Mouse (Mus musculus) activated CD4-positive, CD25-positive, alpha-beta regulatory T cell, adult 4 months (primary cell): ENCODE measurements around the gene Iqcg. TPM values are rescaled to one million over a fixed set of nuclear protein-coding genes. Genes with fewer than 3 reads are reported as not detected.
"Not testable (repeated sequence)": the region's sequence is repeated elsewhere in the genome, so short reads cannot be mapped to it uniquely, and the experiment has no call there.

Experiments used
- ATAC-seq: one replicate; pipeline ENCODE4 v1.8.0; 2017
- polyA plus RNA-seq, 2 experiments: library from polyadenylated mRNA; unstranded; fragments of 100-300 nt; shearing (Covaris generic); gene quantifications; one replicate each; pipeline ENCODE4 v1.2.1; 2017

Gene Iqcg
- 1 to 10 TPM in 1 of 2 experiments, under 1 TPM in 1; 0.88 to 1.2 TPM for polyA plus RNA-seq

DNA sequence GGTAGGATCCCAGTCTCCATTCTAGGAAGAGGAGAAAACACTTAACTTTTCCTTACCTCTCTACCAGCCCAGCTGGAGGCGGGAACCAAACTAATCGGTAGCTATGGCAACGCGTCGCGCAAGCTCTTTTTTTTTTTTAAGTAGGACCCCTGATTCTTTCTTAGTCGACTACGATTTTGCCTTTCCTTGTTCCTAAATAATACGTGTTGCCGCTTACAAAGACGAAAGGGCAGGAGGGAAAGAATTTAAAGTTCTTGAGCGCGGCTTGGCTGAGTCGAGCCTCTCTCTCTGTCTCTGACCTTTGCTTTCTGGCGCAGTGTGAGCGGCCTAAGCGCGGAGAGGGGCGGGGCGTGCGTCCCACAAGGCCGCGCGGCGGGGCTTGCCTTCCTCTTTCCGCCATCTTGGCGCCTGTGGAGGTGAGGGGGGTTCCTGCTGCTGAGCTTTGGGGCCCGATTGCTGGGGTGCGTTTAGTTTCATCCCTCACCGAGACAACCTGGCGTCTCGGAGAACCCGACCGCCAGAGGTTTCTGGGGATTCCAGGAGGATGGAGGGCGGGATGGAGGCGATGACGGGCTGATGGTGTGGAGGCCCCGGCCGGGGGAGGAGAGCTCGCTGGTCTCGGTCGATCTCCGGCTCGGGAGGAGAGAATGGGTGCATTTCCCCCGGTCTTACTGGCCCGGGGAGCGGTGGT, at the start of gene Iqcg, which contains the start of gene Rpl35a:
Gene Iqcg (minus strand): TSS at position 124 of the 691 bp plus-strand sequence.
Gene Rpl35a (plus strand): TSS at position 359 of the 691 bp plus-strand sequence.
- ATAC-seq: peak; percentile 84

DNA sequence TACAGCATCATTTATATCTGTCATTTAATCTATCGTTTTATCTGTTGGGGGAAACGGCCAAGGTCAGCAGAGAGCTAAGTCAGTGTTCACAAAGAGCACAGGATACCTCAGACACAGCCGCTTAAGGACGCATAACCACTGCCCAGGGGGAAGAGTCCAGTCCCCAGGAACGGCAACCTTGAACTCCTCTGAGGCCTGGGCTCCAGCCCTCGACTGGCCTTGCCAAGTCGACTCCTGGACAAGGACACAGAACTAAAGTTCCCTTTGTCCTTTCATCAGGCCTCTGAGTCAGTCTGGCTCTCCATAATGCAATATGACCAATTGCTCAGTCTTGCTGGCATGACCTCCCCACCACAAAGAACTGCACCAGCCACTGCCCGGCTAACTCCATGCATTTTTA, 29.6 kb upstream of the Iqcg start:
- ATAC-seq: no peak

DNA sequence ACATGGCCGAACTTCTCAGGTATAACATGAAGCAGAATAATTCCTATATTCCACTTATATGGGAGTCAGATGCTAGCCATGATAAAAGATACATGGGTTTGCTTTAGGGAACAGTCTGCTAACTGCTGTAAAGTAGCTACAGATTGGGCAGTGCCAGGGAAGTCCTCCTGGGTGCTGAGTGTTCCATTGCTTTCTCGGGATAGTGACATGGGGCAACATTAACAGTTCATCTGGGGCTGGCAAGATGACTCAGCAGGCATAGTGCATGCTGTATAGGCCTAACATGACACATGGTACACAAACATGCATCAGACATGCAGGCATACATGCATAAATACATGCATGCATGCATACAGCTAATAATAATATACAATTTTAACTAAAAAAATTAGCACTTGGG, 28.0 kb upstream of the Iqcg start:
- no peak for ATAC-seq

DNA sequence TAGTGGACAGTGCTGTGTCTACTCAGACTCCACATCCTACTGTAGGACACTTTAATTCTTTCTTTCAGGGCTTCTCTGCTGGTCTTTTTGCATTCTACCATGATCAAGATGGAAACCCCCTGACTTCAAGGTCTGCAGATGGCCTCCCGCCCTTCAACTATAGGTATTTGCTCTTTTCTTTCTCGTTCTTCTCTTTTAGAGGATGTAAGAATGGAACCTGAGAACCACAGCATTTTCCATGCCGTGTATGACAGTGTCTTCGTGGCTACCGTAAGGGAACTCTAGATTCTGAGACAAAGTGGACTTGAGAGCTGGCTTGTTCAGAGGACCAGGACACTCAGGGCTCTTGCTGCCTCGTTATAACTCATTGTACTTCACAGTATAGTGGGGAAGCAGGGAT, 26.9 kb upstream of the Iqcg start:
- no peak for ATAC-seq

DNA sequence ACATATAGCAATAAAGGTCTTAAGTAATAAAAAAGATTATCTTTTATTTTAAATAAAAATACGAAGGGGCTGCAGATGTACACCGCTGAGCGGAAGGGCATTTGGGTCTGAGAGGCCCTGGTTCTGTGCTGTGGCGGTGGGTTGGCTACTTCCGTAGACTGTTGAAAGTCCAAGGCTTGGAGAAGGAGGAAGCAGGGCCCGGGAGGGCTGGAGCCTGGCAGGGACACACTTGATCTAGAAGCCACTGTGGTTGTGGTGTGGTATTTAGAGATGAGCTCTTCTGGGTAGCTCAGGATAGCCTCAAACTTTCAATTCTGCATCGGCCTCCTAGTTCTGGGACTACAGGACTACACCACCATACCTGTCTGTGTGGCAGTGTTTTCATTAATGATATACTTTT, 24.0 kb upstream of the Iqcg start:
- no peak for ATAC-seq

DNA sequence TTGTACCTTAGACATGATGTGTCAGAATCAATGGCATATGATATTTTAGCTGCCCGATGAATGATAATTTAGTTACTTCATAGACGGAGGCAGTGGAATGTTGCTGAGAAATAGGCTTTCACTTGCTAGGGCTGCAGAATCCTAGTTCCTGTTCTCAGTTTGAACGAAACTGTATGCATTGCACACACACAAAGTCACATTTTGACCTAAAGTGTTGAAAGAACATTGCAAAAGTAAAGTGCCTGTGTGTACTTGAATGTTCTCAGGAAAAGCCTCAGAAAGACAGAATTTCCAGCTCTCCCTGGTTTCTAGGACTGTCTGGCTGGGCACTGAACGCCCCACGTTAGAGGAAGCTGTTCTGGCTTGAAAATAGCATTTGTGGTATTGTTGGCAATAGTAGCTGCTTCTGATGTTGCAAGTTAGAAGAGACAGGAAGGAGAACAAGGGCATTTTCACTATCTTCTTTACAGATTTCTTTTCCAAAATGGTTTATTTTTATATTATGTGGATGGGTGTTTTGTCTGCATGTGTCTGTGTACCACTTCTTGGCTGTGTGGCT, 21.1 kb upstream of the Iqcg start:
- no peak for ATAC-seq

DNA sequence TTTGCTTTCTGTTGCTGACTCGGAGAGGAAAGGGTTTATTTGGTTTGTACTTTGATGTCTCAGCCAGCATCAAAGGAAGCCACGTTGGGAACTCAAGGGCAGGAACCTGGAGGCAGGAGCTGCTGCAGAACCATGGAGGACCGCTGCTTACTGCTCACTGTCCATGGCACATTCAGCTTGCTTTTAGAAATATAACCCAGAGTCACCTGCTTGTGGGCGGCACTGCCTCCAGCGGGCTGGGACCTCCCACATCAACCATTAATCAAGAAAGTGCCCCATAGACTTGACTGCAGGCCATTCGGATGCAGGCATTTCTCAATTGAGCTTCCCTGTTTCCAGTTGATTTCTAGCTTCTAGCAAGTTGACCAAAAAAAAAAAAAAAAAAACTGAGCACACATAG, 20.1 kb upstream of the Iqcg start:
- no peak for ATAC-seq

DNA sequence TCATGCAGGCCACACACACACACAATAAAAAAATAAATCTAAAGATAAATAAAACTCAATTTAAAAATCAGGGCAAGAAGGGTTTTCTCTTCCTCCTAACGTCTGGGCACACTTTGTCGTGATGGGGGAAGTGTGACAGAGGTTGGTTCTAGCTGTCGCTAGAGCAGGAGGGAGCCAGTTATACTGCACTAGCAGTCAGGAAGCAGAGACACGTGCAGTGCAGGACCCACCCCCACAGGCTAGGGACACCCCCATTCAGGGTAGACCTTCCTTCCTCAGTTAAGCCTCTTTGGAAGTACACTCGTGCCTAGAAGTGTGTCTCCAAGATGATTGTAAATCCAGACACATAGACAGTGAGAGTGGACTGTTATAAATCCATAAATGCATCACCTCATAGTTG, 18.9 kb upstream of the Iqcg start:
- peak; percentile 46 for ATAC-seq

DNA sequence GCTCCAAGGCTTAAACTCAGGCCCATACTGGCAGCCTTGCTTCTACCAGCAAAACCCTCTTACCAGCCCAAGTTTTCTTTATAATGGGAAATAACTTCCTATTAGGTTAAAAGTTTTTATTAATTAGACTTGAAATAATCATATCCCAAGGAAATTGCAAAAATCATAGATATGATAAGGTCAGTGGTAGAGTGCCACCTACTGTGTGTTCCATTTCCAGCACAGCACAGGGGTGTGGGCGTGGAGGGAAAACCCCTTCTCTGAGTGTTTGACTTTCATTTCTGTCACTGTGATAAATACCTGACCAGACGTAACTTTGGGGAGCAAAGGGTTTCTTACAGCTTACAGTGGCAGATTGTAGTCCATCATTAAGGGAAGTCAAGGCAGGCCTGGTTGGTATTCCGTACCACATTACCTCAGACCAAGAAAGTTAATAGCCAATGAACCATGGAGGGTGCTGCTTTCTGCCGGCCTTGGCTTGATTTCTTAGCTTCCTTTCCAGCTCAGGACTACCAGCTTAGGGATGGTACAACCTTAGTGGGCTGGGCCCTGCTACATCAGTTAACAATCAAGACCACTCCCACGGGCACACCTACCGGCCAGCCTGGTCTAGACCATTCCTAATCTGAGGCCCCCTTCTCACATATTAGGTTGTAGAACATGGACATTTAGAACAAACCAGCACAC, 17.0 kb upstream of the Iqcg start:
- ATAC-seq: peak; percentile 89

DNA sequence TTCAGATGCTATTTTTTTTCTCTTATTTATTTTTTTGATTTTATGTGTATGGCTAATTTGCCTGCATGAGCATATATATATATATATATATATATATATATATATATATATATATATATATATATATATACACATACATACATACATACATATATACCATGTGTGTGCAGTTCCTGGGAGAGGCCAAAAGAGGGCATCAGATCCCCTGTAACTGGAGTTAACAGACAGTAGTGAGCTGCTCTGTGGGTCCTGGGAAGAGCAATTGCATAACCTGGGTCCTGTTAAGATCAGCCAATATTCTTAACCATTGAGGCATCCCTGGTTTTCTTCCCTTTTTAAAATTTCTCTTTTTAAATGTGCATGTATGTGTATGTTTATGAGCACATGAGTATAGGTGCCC, 14.9 kb upstream of the Iqcg start:
- no peak for ATAC-seq

DNA sequence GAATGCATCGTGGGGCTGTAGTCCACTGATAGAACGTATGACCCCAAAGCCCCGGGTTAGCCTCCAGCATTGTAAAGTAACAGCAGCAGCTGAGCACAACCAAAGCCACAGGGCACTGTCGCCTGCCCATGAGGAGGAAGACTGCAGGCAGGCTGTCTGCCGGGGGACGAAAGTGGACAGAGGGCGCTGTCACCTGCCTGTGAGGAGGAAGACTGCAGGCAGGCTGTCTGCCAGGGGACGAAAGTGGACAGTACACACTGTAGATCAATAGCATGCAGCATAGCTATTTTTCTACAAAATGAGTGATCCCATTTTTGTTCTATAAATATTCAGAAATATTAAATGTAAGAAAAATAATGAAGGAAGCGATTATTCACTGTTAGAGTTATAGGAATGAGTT, 8.6 kb upstream of the Iqcg start:
- ATAC-seq: no peak

DNA sequence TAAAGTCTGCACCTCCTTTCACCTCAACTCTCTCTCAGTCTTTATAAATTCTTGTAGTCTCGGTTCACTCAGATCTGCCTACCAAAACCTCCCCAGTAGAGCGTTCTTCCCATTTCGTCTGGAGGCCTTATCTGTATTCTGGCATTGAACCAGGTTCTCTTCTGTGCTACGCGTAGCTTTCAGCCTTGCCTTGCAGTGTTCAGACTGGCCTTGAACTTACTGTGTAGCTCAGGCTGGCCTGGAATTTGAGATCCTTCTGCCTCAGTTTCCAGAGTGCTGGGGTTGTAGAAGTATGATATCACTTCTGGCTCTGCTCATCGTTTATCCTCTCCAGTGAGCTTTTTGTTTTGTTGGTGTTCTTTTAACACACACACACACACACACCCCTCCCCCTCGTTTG, 7.2 kb upstream of the Iqcg start:
- no peak for ATAC-seq

DNA sequence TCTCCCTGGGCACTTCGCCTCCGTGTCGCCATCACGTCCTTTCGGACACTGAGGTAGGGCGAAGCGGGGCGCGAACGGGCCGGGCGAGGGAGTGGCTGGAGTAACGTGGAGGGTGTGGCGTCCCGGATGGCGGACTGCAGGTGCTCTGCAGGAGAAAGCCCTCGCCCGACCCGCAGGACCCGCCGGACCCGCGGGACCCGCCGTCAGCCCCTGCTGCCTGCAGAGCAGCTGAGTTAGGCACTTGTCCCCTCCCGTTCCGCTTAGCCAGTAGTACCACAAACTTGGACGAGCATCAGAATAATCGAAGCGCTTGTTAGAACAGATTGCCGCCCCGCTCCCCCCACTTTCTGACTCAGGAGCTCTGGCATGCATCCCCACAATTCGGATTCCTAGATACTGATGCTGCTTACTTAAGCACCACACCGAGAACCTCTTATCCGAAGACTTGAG, 6.7 kb upstream of the Iqcg start:
- ATAC-seq: peak; percentile 14

DNA sequence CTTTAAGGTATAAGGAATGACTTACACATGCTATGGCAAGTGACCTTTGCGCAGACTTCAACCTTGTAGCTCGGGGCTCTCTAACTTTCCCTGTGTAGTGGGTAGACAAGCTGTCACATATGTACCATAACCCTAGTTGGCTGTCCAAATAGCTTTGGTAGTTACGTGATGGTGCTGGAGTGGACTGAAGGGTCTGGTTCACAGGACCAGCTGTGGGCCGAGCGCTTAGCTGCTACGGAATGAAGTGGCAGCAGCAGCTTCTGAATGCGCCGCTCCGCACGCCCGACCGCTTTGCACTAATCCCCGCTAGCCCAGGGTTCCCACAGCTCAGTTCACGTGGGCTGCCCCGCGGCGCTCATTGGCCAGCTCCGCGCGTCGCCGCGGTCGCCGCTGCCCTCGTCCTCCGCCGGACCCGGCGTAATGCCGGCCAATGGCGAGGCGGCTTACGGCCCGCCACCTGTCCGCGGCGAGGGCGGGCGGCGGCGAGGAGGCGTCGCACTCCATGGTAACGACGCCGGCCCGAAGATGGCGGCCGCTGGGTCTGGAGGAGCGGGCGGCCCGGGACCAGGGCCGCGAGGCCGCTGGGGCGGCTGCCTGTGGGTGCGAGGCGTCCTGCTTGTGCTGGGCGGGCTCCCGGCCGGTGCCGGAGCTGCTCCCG, 6.1 kb upstream of the Iqcg start, which contains the start of gene Lmln:
Gene Lmln (plus strand): TSS at position 498 of the 658 bp plus-strand sequence.
- ATAC-seq: peak; percentile 76

DNA sequence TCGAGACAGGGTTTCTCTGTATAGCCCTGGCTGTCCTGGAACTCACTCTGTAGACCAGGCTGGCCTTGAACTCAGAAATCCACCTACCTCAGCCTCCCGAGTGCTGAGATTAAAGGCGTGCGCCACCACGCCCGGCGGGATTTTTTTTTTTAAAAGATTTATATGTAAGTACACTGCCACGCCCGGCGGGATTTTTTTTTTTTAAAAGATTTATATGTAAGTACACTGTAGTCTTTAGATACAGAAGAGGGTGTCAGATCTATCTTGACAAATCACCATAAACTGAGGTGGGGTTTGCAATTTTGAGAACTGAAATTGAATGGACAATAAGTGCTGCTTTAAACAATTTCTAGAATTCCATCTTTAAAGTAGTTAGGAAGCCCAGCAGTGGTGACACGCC, 5.4 kb upstream of the Iqcg start:
- no peak for ATAC-seq

DNA sequence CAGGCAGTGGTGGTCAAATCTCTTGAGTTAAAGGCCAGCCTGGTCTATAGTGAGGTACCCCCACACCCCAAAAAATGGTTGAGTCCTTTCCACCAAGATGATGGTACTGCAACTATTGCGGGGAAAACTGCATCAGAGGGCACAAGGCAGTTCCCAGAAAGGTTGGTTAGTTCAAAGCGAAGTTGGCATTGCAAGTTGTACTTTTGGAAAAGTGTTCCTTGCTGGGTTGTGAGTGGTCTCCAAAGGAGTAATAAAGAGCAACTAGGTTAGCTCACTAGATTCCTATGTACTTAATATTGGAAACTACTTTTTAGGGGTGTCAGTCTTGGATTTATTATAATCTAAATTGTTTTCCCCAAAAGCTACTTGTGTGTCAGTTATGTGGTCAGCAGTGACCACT, 4.9 kb upstream of the Iqcg start:
- no peak for ATAC-seq

DNA sequence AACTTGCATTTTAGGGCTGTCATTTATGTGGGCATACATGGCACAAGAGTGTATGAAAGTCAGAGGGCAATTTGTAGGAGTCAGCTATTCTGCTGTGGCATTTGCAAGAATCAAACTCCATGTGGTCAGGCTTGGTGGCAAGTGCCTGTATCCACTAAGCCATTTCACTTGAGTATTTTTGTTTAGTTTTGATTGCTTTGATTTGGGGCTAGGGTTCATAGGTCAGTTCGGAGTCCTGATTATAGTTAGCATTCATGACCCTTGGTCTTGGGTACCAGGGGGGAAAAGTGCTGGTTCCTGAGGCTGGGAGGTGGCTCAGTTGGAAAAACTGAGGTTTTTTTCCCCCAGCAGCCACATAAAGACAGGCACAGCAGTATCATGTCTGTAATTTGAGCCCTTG, 3.5 kb upstream of the Iqcg start:
- ATAC-seq: no peak

DNA sequence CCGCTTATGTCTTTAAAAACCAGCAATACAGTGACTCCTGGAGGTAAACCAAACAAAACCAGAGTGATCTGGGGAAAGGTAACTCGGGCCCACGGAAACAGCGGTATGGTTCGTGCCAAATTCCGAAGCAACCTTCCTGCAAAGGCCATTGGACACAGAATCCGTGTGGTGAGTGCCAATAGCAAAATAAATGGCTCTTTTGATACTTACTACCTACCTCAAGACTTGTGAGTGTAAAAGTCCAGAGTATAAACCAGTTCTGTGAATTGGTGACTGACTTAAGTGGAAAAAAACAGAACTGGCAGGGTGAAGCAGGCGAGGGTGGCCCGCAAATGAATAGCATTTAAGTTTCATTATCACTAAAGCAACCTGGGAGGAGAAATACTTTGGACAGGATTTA, 2.6 kb upstream of the Iqcg start:
- not testable (repeated sequence) for ATAC-seq

DNA sequence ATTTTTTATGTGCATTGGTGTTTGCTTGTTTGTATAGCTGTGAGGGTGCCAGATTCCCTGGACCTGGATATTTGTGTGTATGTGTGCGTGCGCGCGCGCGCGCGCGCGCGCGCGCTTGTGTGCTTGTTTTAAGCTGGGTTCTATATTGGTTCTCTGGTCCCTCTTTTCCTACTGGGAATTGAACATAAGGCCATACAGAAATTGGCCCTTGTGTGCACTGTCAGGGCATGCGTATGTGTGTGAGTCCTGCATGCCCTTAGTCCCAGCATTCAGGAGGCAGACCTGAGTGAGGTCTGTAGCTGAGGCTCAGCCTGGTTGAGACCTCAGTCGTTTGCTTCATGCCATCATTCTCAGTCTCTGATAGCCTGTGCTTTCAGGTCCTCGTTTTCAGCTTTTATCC, 2.0 kb upstream of the Iqcg start:
- ATAC-seq: no peak

DNA sequence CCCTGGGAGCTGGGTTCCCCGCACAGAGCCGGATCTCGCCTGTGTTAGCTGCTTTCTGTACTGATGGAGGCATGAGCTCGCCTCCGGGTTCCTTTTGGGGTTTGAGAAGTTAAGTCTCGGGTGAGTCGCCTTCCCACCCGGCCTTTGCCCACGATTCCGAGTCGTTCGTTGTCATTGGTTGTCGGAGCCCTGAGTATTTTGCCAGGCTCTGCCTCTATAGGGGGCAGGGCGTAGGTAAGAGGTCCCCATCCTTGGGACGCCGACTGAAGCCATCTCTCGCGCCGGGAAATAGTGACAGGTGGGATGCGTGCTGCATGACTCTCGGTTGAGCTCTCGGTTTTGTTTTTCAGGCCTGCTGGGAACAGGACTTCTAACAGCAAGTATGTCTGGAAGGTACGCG, 768 bp upstream of the Iqcg start:
- ATAC-seq: peak; percentile 0

DNA sequence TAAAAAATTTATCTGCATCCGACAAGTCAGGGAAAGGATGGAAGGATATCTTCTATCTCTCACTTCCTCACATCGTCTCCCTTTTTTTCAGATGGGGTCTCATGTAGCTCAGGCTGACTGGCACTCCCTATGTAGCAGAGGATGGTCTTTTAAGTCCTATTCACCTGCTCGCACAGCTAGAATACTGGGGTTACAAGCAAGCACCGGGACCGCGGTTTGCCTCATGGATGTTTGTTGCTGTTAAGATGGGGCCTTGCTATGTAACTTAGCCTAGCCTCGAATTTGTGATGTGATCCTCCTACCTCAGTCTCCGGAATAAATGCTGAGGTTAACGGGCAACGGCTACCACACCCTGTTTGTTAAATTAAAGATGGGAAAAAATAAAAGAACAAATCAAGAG, 363 bp downstream of the Iqcg start:
- no peak for ATAC-seq

DNA sequence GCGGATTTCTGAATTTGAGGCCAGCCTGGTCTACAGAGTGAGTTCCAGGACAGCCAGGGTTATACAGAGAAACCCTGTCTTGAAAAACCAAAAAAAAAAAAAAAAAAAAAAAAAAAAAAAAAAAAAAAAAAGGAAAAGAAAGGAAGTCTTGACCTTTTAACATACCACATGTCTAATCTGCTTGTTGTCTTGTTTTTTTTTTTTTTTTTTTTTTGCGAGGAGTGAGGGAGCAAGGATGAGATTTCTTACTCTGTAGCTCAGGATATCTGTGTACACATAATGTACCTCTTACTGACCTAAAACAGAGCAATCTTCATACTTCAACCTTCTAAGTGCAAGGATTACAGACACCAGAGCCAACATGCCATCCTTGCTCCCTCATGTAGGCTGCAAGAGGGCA, 1.1 kb downstream of the Iqcg start:
- not testable (repeated sequence) for ATAC-seq

DNA sequence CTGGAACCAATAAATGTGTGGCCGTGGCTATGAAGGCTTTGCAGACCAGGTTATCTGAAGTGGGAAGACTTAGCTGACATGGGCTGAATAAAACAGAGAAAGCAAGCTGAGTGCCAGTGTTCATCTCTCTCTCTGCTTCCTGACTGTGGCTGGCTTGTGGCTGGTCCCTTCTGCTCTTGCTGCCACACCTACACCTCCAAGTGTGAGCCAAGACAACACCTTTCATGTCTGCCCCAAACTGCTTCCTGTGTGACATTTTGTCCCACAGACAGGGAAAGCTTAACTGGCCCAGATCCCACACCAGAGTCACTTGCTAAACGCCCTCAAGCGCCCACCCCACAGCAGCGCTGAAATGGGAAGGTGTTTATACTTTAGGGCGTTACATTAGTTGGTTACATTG, 2.9 kb downstream of the Iqcg start:
- no peak for ATAC-seq
